Mouse (Mus musculus) T-cell, adult 66 days (primary cell): ENCODE measurements around the gene Zfp965. TPM values are rescaled to one million over a fixed set of nuclear protein-coding genes. Genes with fewer than 3 reads are reported as not detected.

Source experiments
- total RNA-seq, 2 experiments: library from RNA; stranded (reverse); gene quantifications; 3 replicates in 1 of 2; 4 replicates in 1 of 2; pipeline ENCODE4 v1.2.4; 2023

The Zfp965 gene
- total RNA-seq, result 1 to 10 TPM; 4.4 to 7.3 TPM

GRCm38 (mm10) chr2:175469685-175470084 is at the start of gene Zfp965:
Gene Zfp965 (plus strand): TSS chr2:175469985.

GRCm38 (mm10) chr2:175435707-175436106 is 34.1 kb upstream of the Zfp965 start, which contains the start of gene Gm4724:
Gene Gm4724 (minus strand): TSS chr2:175435807.

Other genes with a start within 250 kb of the Zfp965 start
- 1 to 10 TPM in 1 of 2 experiments, not detected in 1; 4.0 TPM for gene Gm14440, start 194.9 kb upstream of the Zfp965 start, total RNA-seq
- 10 to 100 TPM; 12.3 to 13.9 TPM for gene Gm4631, start 131.8 kb upstream of the Zfp965 start, total RNA-seq
- gene Zfp968, start 97.5 kb upstream of the Zfp965 start, total RNA-seq, result 1 to 10 TPM in 1 of 2 experiments, not detected in 1; 2.1 TPM
- 1 to 10 TPM; 1.3 to 3.2 TPM for gene Gm4724, start 34.2 kb upstream of the Zfp965 start, total RNA-seq
- gene Gm11007, start 174.0 kb downstream of the Zfp965 start, total RNA-seq, result not detected
- gene Zfp969, start 233.7 kb downstream of the Zfp965 start, total RNA-seq, result not detected